8 mouse cellular contexts compared by ENCODE assay signal in genomic region chr17:26677711-26678637, GRCm38 (mm10). TPM values are rescaled to one million over a fixed set of nuclear protein-coding genes. Genes with fewer than 3 reads are reported as not detected.
DNase-seq lines count a peak whose midpoint lies in the region; ATAC-seq lines count a peak whose summit lies in the region.

No protein-coding gene starts in this region.

- peak overlapping the region; percentile 42 for H3K27ac ChIP-seq in heart, embryonic 16.5 days (ENCODE audit: low read length)
- no peak overlapping the region for H3K27ac ChIP-seq in kidney, embryonic 14.5 days (ENCODE audit: low read depth, low read length)
- H3K27ac ChIP-seq in midbrain, embryonic 16.5 days (ENCODE audit: low read length) = no peak overlapping the region

- WGBS in heart, embryonic 16.5 days = 65% methylated on average over 7 of the region's 7 CpGs
- WGBS in kidney, embryonic 14.5 days = 85% methylated on average over 7 of the region's 7 CpGs
- 89% methylated on average over 7 of the region's 7 CpGs for WGBS in midbrain, embryonic 16.5 days

- no peak overlapping the region; the same call in 1 of the 2 replicates for H3K4me3 ChIP-seq in heart, embryonic 16.5 days (ENCODE audit: low read length)
- no peak overlapping the region for H3K4me3 ChIP-seq in kidney, embryonic 14.5 days (ENCODE audit: low read length)
- H3K4me3 ChIP-seq in midbrain, embryonic 16.5 days (ENCODE audit: low read depth, low read length) = peak overlapping the region; percentile 10; the same call in 1 of the 2 replicates

- peaks cover 14% of the 10 kb centered on the region for H3K36me3 ChIP-seq in heart, embryonic 16.5 days (ENCODE audit: control insufficient read depth, insufficient read depth)
- no peaks in the 10 kb centered on the region for H3K36me3 ChIP-seq in kidney, embryonic 14.5 days (ENCODE audit: control insufficient read depth, insufficient read depth, low read length)
- H3K36me3 ChIP-seq in midbrain, embryonic 16.5 days (ENCODE audit: control insufficient read depth, insufficient read depth, low read length) = peaks cover under 1% of the 10 kb centered on the region; the same call in 1 of the 2 replicates

- H3K4me1 ChIP-seq in heart, embryonic 16.5 days (ENCODE audit: control insufficient read depth, insufficient read depth, low read length) = peaks cover 16% of the 10 kb centered on the region
- H3K4me1 ChIP-seq in kidney, embryonic 14.5 days (ENCODE audit: control insufficient read depth, insufficient read depth, low read length) = no peaks in the 10 kb centered on the region
- peaks cover 22% of the 10 kb centered on the region for H3K4me1 ChIP-seq in midbrain, embryonic 16.5 days (ENCODE audit: control insufficient read depth, insufficient read depth, low read length)

- no peak for DNase-seq in heart, adult 8-10 months (ENCODE audit: low spot score)
- peak; percentile 60 for DNase-seq in c-Kit-positive CD71-positive TER-119-positive erythroid progenitor cells, embryonic 14.5 days (ENCODE audit: low spot score)
- DNase-seq in adrenal gland, postnatal 4 days (ENCODE audit: low spot score in 2 of 2) = no peak
- no peak for DNase-seq in gastrocnemius, adult 18-20 months (ENCODE audit: low spot score)

- no peaks in the 10 kb centered on the region for H3K27me3 ChIP-seq in heart, embryonic 16.5 days (ENCODE audit: control insufficient read depth, insufficient read depth, low read length)
- H3K27me3 ChIP-seq in kidney, embryonic 14.5 days (ENCODE audit: control insufficient read depth, insufficient read depth, low read length) = no peaks in the 10 kb centered on the region
- H3K27me3 ChIP-seq in midbrain, embryonic 16.5 days (ENCODE audit: control insufficient read depth, insufficient read depth, low read depth, low read length) = peaks cover 3% of the 10 kb centered on the region

- ATAC-seq in heart, embryonic 16.5 days (replicated peaks; ENCODE audit: extremely low read depth, insufficient read depth, low FRiP score) = no peak
- ATAC-seq in kidney, embryonic 14.5 days (ENCODE audit: low FRiP score, low TSS enrichment) = no peak
- no peak for ATAC-seq in midbrain, embryonic 16.5 days
- no peak for ATAC-seq in erythroid progenitor cell, adult 5-6 weeks (replicated peaks; ENCODE audit: low FRiP score, poor library complexity, severe bottlenecking)

- peak overlapping the region; percentile 5 for H3K9ac ChIP-seq in heart, embryonic 16.5 days (ENCODE audit: low read length)
- H3K9ac ChIP-seq in kidney, embryonic 14.5 days (ENCODE audit: low read depth, low read length) = no peak overlapping the region
- H3K9ac ChIP-seq in midbrain, embryonic 16.5 days (ENCODE audit: low read depth, low read length) = peak overlapping the region; percentile 13; the same call in 1 of the 2 replicates

- peaks cover 4% of the 10 kb centered on the region; the same call in 1 of the 2 replicates for H3K9me3 ChIP-seq in heart, embryonic 16.5 days (replicated peaks; ENCODE audit: control insufficient read depth, low read length)
- H3K9me3 ChIP-seq in kidney, embryonic 14.5 days (ENCODE audit: control insufficient read depth, low read length) = no peaks in the 10 kb centered on the region
- H3K9me3 ChIP-seq in midbrain, embryonic 16.5 days (replicated peaks; ENCODE audit: control insufficient read depth, low read length, poor library complexity, severe bottlenecking) = no peaks in the 10 kb centered on the region

- peak overlapping the region; percentile 82 for H3K4me2 ChIP-seq in heart, embryonic 16.5 days (ENCODE audit: low read depth, low read length)
- H3K4me2 ChIP-seq in kidney, embryonic 14.5 days (replicated peaks; ENCODE audit: low read depth, low read length) = peak overlapping the region; percentile 54; the same call in 1 of the 2 replicates
- H3K4me2 ChIP-seq in midbrain, embryonic 16.5 days (ENCODE audit: low read length) = peak overlapping the region; percentile 87

RNA-seq across cellular contexts. Expression of gene Atp6v0e, which starts 14.9 kb away (rescaled TPM):
- 216 and 249 TPM in 2 replicates for polyA plus RNA-seq in heart, embryonic 16.5 days (2015; fragmentation: Nextera tagmentation; extraction: Ambion mirVana)
- total RNA-seq in heart, adult 8-10 months (2022) = 10 to 100 TPM; 55.2 to 67.1 (median 65.5) TPM
- 192 and 214 TPM in 2 replicates for polyA plus RNA-seq in kidney, embryonic 14.5 days (2014; fragmentation: Nextera tagmentation; extraction: Ambion mirVana)
- 77.2 and 83.0 TPM in 2 replicates for polyA plus RNA-seq in midbrain, embryonic 16.5 days (2015; fragmentation: Nextera tagmentation; extraction: Ambion mirVana)
- total RNA-seq in adrenal gland, postnatal 4 days (2021) = 100 to 1,000 TPM; 141 to 142 TPM
- total RNA-seq in gastrocnemius, adult 18-20 months (2021) = 10 to 100 TPM; 41.1 to 44.0 TPM
- 77.1 and 104 TPM in 2 replicates for total RNA-seq in erythroid progenitor cell, adult 5-6 weeks (2015; ENCODE audit: low replicate concordance)
- 81.9 and 122 TPM in 2 replicates for total RNA-seq in erythroid progenitor cell, adult 5-6 weeks (2017; ENCODE audit: low replicate concordance)

RNA-seq across cellular contexts. Expression of gene Crebrf, which starts 37.5 kb away (rescaled TPM):
- 5.9 and 6.4 TPM in 2 replicates for polyA plus RNA-seq in heart, embryonic 16.5 days (2015; fragmentation: Nextera tagmentation; extraction: Ambion mirVana)
- 10 to 100 TPM; 51.1 to 83.8 (median 68.4) TPM for total RNA-seq in heart, adult 8-10 months (2022)
- 4.9 and 10.5 TPM in 2 replicates for polyA plus RNA-seq in kidney, embryonic 14.5 days (2014; fragmentation: Nextera tagmentation; extraction: Ambion mirVana)
- 9.7 and 11.0 TPM in 2 replicates for polyA plus RNA-seq in midbrain, embryonic 16.5 days (2015; fragmentation: Nextera tagmentation; extraction: Ambion mirVana)
- 10 to 100 TPM; 47.5 to 51.9 TPM for total RNA-seq in adrenal gland, postnatal 4 days (2021)
- 10 to 100 TPM; 37.7 to 47.2 TPM for total RNA-seq in gastrocnemius, adult 18-20 months (2021)
- total RNA-seq in erythroid progenitor cell, adult 5-6 weeks (2015; ENCODE audit: low replicate concordance) = 9.6 and 17.7 TPM in 2 replicates
- total RNA-seq in erythroid progenitor cell, adult 5-6 weeks (2017; ENCODE audit: low replicate concordance) = 10.4 and 25.2 TPM in 2 replicates
